8 mouse cellular contexts compared by ENCODE assay signal in genomic region chr1:56973593-56973950, GRCm38 (mm10). TPM values are rescaled to one million over a fixed set of nuclear protein-coding genes. Genes with fewer than 3 reads are reported as not detected.
DNase-seq lines count a peak whose midpoint lies in the region; ATAC-seq and TF ChIP-seq lines count a peak whose summit lies in the region.

No protein-coding gene starts in this region.

- WGBS in heart, embryonic 13.5 days: 1% methylated on average over 16 of the region's 16 CpGs
- 0% methylated on average over 16 of the region's 16 CpGs for WGBS in hindbrain, embryonic 11.5 days

- H3K4me3 ChIP-seq in heart, embryonic 13.5 days: peak overlapping the region; percentile 68
- H3K4me3 ChIP-seq in ES-E14 (ENCODE audit: insufficient read depth in 1 of 2, low read depth in 1 of 2, low read length in 2 of 2, poor library complexity in 1 of 2, severe bottlenecking in 1 of 2): peak overlapping the region; percentile 65 to 81
- peak overlapping the region; percentile 77 for H3K4me3 ChIP-seq in hindbrain, embryonic 11.5 days (ENCODE audit: low read depth, low read length)

- H3K4me2 ChIP-seq in heart, embryonic 13.5 days: peak overlapping the region; percentile 91
- peak overlapping the region; percentile 94 for H3K4me2 ChIP-seq in hindbrain, embryonic 11.5 days (replicated peaks; ENCODE audit: low read depth, low read length)

- no peak for DNase-seq in heart, postnatal 36 days
- DNase-seq in ES-E14 (ENCODE audit: low read depth, low spot score): no peak
- DNase-seq in hindbrain, embryonic 11.5 days (ENCODE audit: low spot score): no peak
- no peak for DNase-seq in right cerebral cortex, postnatal 10 days (ENCODE audit: low spot score in 2 of 2)
- no peak for DNase-seq in layer of hippocampus, postnatal 36 days
- DNase-seq in layer of hippocampus, postnatal 25 days (ENCODE audit: extremely low spot score in 1 of 2, low spot score in 1 of 2): no peak

- H3K4me1 ChIP-seq in heart, embryonic 13.5 days: peaks cover 48% of the 10 kb centered on the region
- H3K4me1 ChIP-seq in ES-E14 (ENCODE audit: control insufficient read depth in 2 of 2, insufficient read depth in 2 of 2, low read length in 2 of 2, poor library complexity in 1 of 2): no peaks in the 10 kb centered on the region; a peak in 1 of 4 replicates
- H3K4me1 ChIP-seq in hindbrain, embryonic 11.5 days (replicated peaks; ENCODE audit: control insufficient read depth, insufficient read depth, low read length): peaks cover 10% of the 10 kb centered on the region; the same call in 1 of the 2 replicates

- H3K9ac ChIP-seq in heart, embryonic 13.5 days: peak overlapping the region; percentile 84
- peak overlapping the region; percentile 63 for H3K9ac ChIP-seq in ES-E14 (ENCODE audit: insufficient read depth, low read depth, low read length, poor library complexity, severe bottlenecking)
- peak overlapping the region; percentile 19; the same call in 1 of the 2 replicates for H3K9ac ChIP-seq in hindbrain, embryonic 11.5 days (ENCODE audit: low read depth, low read length)

- H3K27me3 ChIP-seq in heart, embryonic 13.5 days (replicated peaks): peaks cover 75% of the 10 kb centered on the region
- H3K27me3 ChIP-seq in hindbrain, embryonic 11.5 days (ENCODE audit: control insufficient read depth, insufficient read depth, low read length): peaks cover 49% of the 10 kb centered on the region

- no peak overlapping the region for H3K27ac ChIP-seq in heart, embryonic 13.5 days (replicated peaks)
- no peak overlapping the region for H3K27ac ChIP-seq in ES-E14 (ENCODE audit: insufficient read depth, low read depth, low read length, poor library complexity, severe bottlenecking)
- H3K27ac ChIP-seq in hindbrain, embryonic 11.5 days (ENCODE audit: low read depth, low read length): no peak overlapping the region

- in situ Hi-C loops in ES-E14 (cut with MboI; ENCODE audit: low sequenced_read_pairs in 2 of 2, unreplicated experiment in 2 of 2): no loop called here

- ATAC-seq in heart, embryonic 13.5 days (ENCODE audit: extremely low read depth, insufficient number of reproducible peaks, low FRiP score, low TSS enrichment): no peak
- peak; percentile 8 for ATAC-seq in hindbrain, embryonic 11.5 days (ENCODE audit: low FRiP score)
- 0 out of 2 replicates have a peak, but pooled peaks have one; percentile 1 for ATAC-seq in megakaryocyte progenitor cell, adult 5-6 weeks (replicated peaks; ENCODE audit: poor library complexity)

- no peaks in the 10 kb centered on the region for H3K9me3 ChIP-seq in heart, embryonic 13.5 days
- no peaks in the 10 kb centered on the region for H3K9me3 ChIP-seq in ES-E14 (ENCODE audit: control insufficient read depth, insufficient read depth, low read depth, low read length)
- no peaks in the 10 kb centered on the region for H3K9me3 ChIP-seq in hindbrain, embryonic 11.5 days (ENCODE audit: control insufficient read depth, low read length)

- intact Hi-C loops in heart, postnatal 36 days (cut with DNase I): loop anchor here (10.0 kb wide), 2 partner anchors 1019 to 1739 kb away; partner anchors contain the start of gene Mars2

- no peaks in the 10 kb centered on the region for H3K36me3 ChIP-seq in heart, embryonic 13.5 days
- H3K36me3 ChIP-seq in ES-E14 (ENCODE audit: control insufficient read depth, insufficient read depth, low read length, poor library complexity, severe bottlenecking): no peaks in the 10 kb centered on the region
- no peaks in the 10 kb centered on the region for H3K36me3 ChIP-seq in hindbrain, embryonic 11.5 days (ENCODE audit: control insufficient read depth, insufficient read depth, low read length)

TF ChIP-seq in ES-E14, 5 proteins besides CTCF, POLR2A, EP300 and RAD21:
- TF ChIP-seq MAFK (IDR thresholded peaks at IDR 0.05; ENCODE audit: insufficient read depth, low read depth, low read length) (no peak), ZNF384 (IDR thresholded peaks at IDR 0.05; ENCODE audit: low read depth, low read length) (no peak), CHD2 (IDR thresholded peaks at IDR 0.05; ENCODE audit: low read depth, low read length) (no peak), ZC3H11A (IDR thresholded peaks at IDR 0.05; ENCODE audit: borderline replicate concordance, low read depth, low read length) (no peak), HCFC1 (IDR thresholded peaks at IDR 0.05; ENCODE audit: borderline replicate concordance, insufficient read depth, low read length) (no peak)

RNA-seq across cellular contexts. Expression of gene Satb2, which starts 4.9 kb away (rescaled TPM):
- 0.07 and 0.10 TPM in 2 replicates for polyA plus RNA-seq in heart, embryonic 13.5 days (2015; fragmentation: Nextera tagmentation; extraction: Ambion mirVana)
- total RNA-seq in heart, postnatal 36 days (2021): under 1 TPM; 0.35 to 0.36 TPM
- 1.1 and 2.8 TPM in 2 replicates for total RNA-seq in ES-E14 (2012; rRNA removed)
- polyA plus RNA-seq in hindbrain, embryonic 11.5 days (2014; fragmentation: Nextera tagmentation; extraction: Ambion mirVana): 1.9 and 2.0 TPM in 2 replicates
- 0.89 and 1.9 TPM in 2 replicates for total RNA-seq in megakaryocyte progenitor cell, adult 5-6 weeks (2015)
- 0.62 and 0.64 TPM in 2 replicates for total RNA-seq in megakaryocyte progenitor cell, adult 5-6 weeks (2017)
- total RNA-seq in layer of hippocampus, postnatal 36 days (2021): 10 to 100 TPM; 16.4 to 17.7 TPM
- total RNA-seq in layer of hippocampus, postnatal 25 days (2021): 10 to 100 TPM; 14.9 to 17.4 TPM

Comparison
In these comparisons a context has a peak if more than half of its experiments do, and no peak if none do; other contexts are left out.
1. H3K9ac ChIP-seq: peak in every context shown above with its lines; median percentile 84 in heart, embryonic 13.5 days; 63 in ES-E14; 19 in hindbrain, embryonic 11.5 days.